Mouse (Mus musculus) lung, postnatal 0 days (tissue): ENCODE measurements around the gene Dlgap1.

Experiments used
- CTCF ChIP-seq: IDR thresholded peaks from 2 replicates; pipeline ENCODE4 v1.5.1; 2016; ENCODE audit warnings: antibody characterized with exemption, mild to moderate bottlenecking
- EP300 ChIP-seq: IDR thresholded peaks from 2 replicates; pipeline ENCODE4 v1.6.1; 2016; ENCODE audit warnings: antibody characterized with exemption, mild to moderate bottlenecking, control low read depth

- no peak for TF ChIP-seq EP300
- TF ChIP-seq CTCF = 0 out of 2 replicates have a peak, but pooled peaks have one; percentile 5
These were observed 879.9 kb downstream of the Dlgap1 start for GRCm38 (mm10) chr17:70848511-70849398.
